Mouse (Mus musculus) C2C12 (cell line): Measurements from ENCODE around the gene Immp2l. TPM values are rescaled to one million over a fixed set of nuclear protein-coding genes. Genes with fewer than 3 reads are reported as not detected.

ENCODE experiments used
- H3K27me3 ChIP-seq: one replicate; pipeline ENCODE4 v1.6.1; 2011; ENCODE audit not compliant: control insufficient read depth, insufficient read depth, insufficient read length
- H3K36me3 ChIP-seq: one replicate; pipeline ENCODE4 v1.6.1; 2011; ENCODE audit not compliant: control insufficient read depth, insufficient read depth
- H3K4me3 ChIP-seq: one replicate; pipeline ENCODE4 v1.5.1; 2011; ENCODE audit warnings: mild to moderate bottlenecking, control low read depth; ENCODE audit not compliant: poor library complexity, insufficient read depth, severe bottlenecking
- H3K79me2 ChIP-seq: one replicate; pipeline ENCODE4 v1.6.1; 2011; ENCODE audit not compliant: control insufficient read depth, insufficient read depth
- H3K79me3 ChIP-seq: one replicate; pipeline ENCODE4 v1.6.1; 2011; ENCODE audit warnings: low read depth, control low read depth
- H3ac ChIP-seq: one replicate; pipeline ENCODE3; 2011; ENCODE audit warnings: low read depth; ENCODE audit not compliant: control insufficient read depth, insufficient read length
- CEBPB ChIP-seq: IDR thresholded peaks from one replicate; pipeline ENCODE4 v1.6.1; 2011; ENCODE audit warnings: low read depth, mild to moderate bottlenecking, control low read depth, moderate library complexity
- CTCF ChIP-seq: IDR thresholded peaks from one replicate; pipeline ENCODE4 v1.5.1; 2011; ENCODE audit not compliant: control insufficient read depth, insufficient read depth, insufficient read length
- FOSL1 ChIP-seq: IDR thresholded peaks from one replicate; pipeline ENCODE4 v1.8.0; 2011; ENCODE audit warnings: mild to moderate bottlenecking, low read length; ENCODE audit not compliant: poor library complexity, insufficient read depth, severe bottlenecking
- MAX ChIP-seq: IDR thresholded peaks from one replicate; pipeline ENCODE4 v1.6.1; 2011; ENCODE audit warnings: mild to moderate bottlenecking, control low read depth
- MYOD1 ChIP-seq: IDR thresholded peaks from one replicate; pipeline ENCODE4 v1.6.1; 2011; ENCODE audit warnings: low read depth; ENCODE audit not compliant: control insufficient read depth, insufficient read length
- MYOG ChIP-seq: IDR thresholded peaks from one replicate; pipeline ENCODE4 v1.6.1; 2011; ENCODE audit not compliant: control insufficient read depth, insufficient read length; ENCODE audit errors: extremely low read depth
- USF1 ChIP-seq: IDR thresholded peaks from one replicate; pipeline ENCODE4 v1.6.1; 2011; ENCODE audit warnings: low read depth, mild to moderate bottlenecking, control low read depth, moderate library complexity
- polyA plus RNA-seq: library from polyadenylated mRNA; unstranded; fragments of >200 nt; fragmentation: generic; extraction: Trizol; gene quantifications from one replicate; pipeline ENCODE4 v1.2.1, GENCODE M21; 2012; ENCODE audit warnings: missing spikeins

The Immp2l gene
- polyA plus RNA-seq, 1 experiment: 6.2 TPM

DNA sequence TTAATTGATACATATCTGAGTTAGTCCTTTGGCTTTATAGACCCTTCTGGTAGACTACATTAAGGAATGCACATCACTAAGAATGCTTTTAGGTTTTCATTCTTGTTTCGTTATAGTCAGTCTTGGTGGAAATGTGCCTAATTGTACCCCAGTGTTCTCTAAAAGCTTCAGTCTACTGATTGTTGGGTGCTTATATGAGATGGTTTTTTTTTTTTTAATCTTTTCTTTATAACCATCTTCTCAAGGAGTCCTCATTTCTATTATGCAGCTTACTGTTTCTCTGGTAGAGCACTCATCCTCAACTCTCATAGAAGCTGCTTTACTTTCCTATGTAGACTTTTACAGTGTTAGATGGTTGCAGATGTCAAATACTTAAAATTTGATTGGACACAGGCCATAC lies 855.1 kb downstream of the Immp2l start:
- Histone ChIP-seq H3ac (no peak overlapping the region), H3K27me3 (no peaks in the 10 kb centered on the region), H3K36me3 (no peaks in the 10 kb centered on the region), H3K4me3 (no peak overlapping the region), H3K79me2 (no peaks in the 10 kb centered on the region), H3K79me3 (no peaks in the 10 kb centered on the region)
- TF ChIP-seq CEBPB: no peak
- TF ChIP-seq FOSL1: no peak
- no peak for TF ChIP-seq MYOD1
- no peak for TF ChIP-seq MYOG
- no peak for TF ChIP-seq MAX
- no peak for TF ChIP-seq USF1
- no peak for TF ChIP-seq CTCF

DNA sequence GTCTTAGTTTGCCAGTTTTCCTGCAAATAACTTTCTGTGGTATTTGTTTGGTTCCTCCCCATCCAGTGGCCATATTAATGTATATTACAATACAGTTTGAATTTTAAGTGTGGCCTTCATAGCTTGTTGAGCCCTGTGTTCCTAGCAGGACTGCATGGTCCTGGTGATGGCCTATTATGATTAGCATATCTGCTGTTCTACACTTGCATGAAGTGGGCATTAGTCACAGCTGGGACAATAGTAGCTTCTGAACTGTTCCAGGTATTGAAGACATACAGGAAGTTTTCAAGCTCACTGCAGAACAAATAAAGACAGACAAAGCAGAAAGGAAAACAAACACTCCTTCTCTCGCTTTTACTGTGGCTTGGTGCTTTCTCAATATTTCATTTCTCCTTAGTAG lies 855.5 kb downstream of the Immp2l start:
- no peaks in the 10 kb centered on the region for H3K27me3 ChIP-seq
- H3ac ChIP-seq: no peak overlapping the region
- TF ChIP-seq MYOG (no peak), MYOD1 (no peak), MAX (no peak), CEBPB (no peak), FOSL1 (no peak), USF1 (no peak), CTCF (no peak)

DNA sequence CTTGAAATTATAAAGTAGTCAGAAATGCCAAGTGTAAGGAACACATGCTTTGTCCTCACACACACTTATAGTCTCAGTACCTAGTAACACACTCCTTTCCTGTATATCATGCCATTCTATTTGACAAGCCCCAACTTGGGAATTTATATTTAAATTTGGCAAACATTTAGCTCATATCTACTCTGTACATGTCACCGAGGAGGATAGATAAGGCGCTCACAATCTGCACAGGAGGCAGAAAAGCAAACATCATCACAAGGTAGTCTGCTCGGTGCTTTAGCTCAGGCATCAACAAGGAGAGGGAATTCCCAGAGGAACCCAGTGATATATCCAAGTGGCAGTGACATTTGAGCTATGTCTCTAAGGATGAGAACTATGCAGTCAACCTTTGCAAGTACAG lies 856.9 kb downstream of the Immp2l start:
- Histone ChIP-seq H3K79me3 (no peaks in the 10 kb centered on the region), H3K27me3 (no peaks in the 10 kb centered on the region), H3K4me3 (no peak overlapping the region), H3K36me3 (no peaks in the 10 kb centered on the region), H3ac (no peak overlapping the region), H3K79me2 (no peaks in the 10 kb centered on the region)
- TF ChIP-seq MYOD1 (no peak), MYOG (no peak), USF1 (no peak), MAX (no peak), CEBPB (no peak), CTCF (no peak), FOSL1 (no peak)

More for the DNA sequence above, 855.5 kb downstream of the Immp2l start:
- Histone ChIP-seq H3K4me3 (no peak overlapping the region), H3K79me2 (no peaks in the 10 kb centered on the region), H3K79me3 (no peaks in the 10 kb centered on the region), H3K36me3 (no peaks in the 10 kb centered on the region)

DNA sequence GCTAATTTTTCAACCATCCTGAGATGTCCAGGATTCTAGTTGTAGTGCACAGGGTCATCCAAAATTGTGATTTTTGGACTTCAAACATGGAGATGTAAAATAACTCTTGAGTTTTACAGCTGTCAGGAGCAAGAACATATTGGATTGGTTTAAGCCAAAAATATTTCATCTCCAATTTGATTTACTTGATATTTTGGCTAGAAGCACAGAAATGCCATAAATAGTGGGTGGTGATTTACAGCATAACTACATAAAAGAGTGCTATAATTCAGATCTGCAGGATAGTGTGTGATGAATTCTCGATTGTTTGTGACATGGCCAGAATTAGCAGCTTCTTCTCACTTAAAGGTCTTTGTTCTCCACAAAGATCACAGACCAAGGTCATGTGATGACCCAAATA lies 884.1 kb downstream of the Immp2l start:
- H3ac ChIP-seq: no peak overlapping the region
- H3K79me3 ChIP-seq: no peaks in the 10 kb centered on the region
- H3K27me3 ChIP-seq: no peaks in the 10 kb centered on the region
- TF ChIP-seq USF1 (no peak), CTCF (no peak), MYOG (no peak), MAX (no peak), MYOD1 (no peak), CEBPB (no peak), FOSL1 (no peak)
- H3K36me3 ChIP-seq: no peaks in the 10 kb centered on the region
- H3K4me3 ChIP-seq: no peak overlapping the region
- no peaks in the 10 kb centered on the region for H3K79me2 ChIP-seq

DNA sequence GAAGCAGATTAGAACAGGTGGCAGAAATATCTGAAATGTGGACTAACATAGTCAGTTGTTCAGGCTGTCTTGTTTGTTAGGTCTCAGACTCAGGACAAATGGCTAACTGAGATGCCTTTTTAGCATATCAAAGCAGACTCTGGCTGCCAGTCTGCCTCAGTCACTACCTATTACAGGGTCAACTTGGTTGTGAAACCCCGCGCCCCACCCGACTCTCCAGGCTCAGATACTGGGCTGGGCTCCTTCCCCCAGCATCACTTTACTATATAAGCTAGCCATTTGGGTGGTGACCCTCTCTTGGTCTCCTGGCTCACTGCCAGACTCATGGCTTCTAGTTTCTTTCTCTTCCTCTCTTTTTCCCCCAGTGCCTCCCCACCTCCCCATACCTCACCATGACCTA lies 887.7 kb downstream of the Immp2l start:
- Histone ChIP-seq H3K79me3 (no peaks in the 10 kb centered on the region), H3K79me2 (no peaks in the 10 kb centered on the region), H3K27me3 (no peaks in the 10 kb centered on the region), H3K36me3 (no peaks in the 10 kb centered on the region), H3ac (no peak overlapping the region), H3K4me3 (no peak overlapping the region)
- TF ChIP-seq MAX (no peak), MYOD1 (no peak), FOSL1 (no peak), CEBPB (no peak), USF1 (no peak), CTCF (no peak), MYOG (no peak)

DNA sequence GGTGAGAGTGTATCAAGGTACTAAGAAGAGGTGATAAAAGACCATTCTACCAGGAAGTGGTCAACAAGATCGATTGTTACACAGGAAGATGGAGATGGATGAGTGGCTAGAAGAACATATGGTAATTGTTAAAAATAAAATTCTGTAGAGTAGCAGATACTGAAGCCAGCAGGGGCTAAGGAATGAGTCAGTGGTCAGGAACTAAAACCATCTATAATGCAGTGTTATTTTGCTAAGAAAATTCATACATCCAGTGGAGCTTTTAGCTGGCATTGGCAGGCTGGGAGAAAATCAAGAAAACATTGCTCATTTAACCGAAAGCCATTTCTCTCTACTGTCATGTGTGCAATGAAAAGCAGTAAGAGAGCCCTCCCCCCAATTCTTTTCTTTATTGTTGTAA lies 913.9 kb downstream of the Immp2l start:
- TF ChIP-seq MYOD1: no peak
- no peak for TF ChIP-seq USF1
- no peak for TF ChIP-seq MAX
- TF ChIP-seq FOSL1: no peak
- no peak for TF ChIP-seq MYOG
- TF ChIP-seq CEBPB: no peak
- no peak for TF ChIP-seq CTCF
- Histone ChIP-seq H3K79me3 (no peaks in the 10 kb centered on the region), H3ac (no peak overlapping the region), H3K79me2 (no peaks in the 10 kb centered on the region), H3K4me3 (no peak overlapping the region), H3K27me3 (no peaks in the 10 kb centered on the region), H3K36me3 (no peaks in the 10 kb centered on the region)
